8 mouse cellular contexts compared by ENCODE assay signal in genomic region chr7:82688736-82689135, GRCm38 (mm10). TPM values are rescaled to one million over a fixed set of nuclear protein-coding genes. Genes with fewer than 3 reads are reported as not detected.
DNase-seq lines count a peak whose midpoint lies in the region; ATAC-seq and TF ChIP-seq lines count a peak whose summit lies in the region.

No protein-coding gene starts in this region.

- H3K4me1 ChIP-seq in kidney, postnatal 0 days (replicated peaks; ENCODE audit: insufficient read depth, low read length): no peaks in the 10 kb centered on the region

- 0 out of 2 replicates have a peak, but pooled peaks have one; percentile 54 for ATAC-seq in kidney, postnatal 0 days (replicated peaks; ENCODE audit: low FRiP score, low read depth)
- no peak for ATAC-seq in inflammation-experienced regulatory T-cells, adult 6 months

- TF ChIP-seq CTCF in kidney, postnatal 0 days (IDR thresholded peaks at IDR 0.05; ENCODE audit: low read depth): no peak

- no peaks in the 10 kb centered on the region for H3K27me3 ChIP-seq in kidney, postnatal 0 days (ENCODE audit: insufficient read depth, low read length)

- H3K4me2 ChIP-seq in kidney, postnatal 0 days (ENCODE audit: low read length): no peak overlapping the region

- DNase-seq in layer of hippocampus, adult 11-12 months (ENCODE audit: low spot score): peak; percentile 55
- DNase-seq in layer of hippocampus, postnatal 14 days (ENCODE audit: low spot score in 2 of 2): no peak
- DNase-seq in ZHBTc4 (ENCODE audit: low read depth, low spot score): peak; percentile 35
- DNase-seq in fibroblast of lung, adult 2 months (ENCODE audit: low read depth): peak; percentile 42
- peak; percentile 75 for DNase-seq in kidney, postnatal 0 days (ENCODE audit: low spot score)
- DNase-seq in lung, postnatal 10 days: peak; percentile 68
- no peak for DNase-seq in thymus, postnatal 10 days (ENCODE audit: low spot score in 2 of 2)

- no peak overlapping the region for H3K9ac ChIP-seq in kidney, postnatal 0 days (ENCODE audit: low read depth, low read length)

- WGBS in kidney, postnatal 0 days: 40% methylated on average over 3 of the region's 3 CpGs

- no peak overlapping the region for H3K27ac ChIP-seq in kidney, postnatal 0 days

- H3K9me3 ChIP-seq in kidney, postnatal 0 days (replicated peaks; ENCODE audit: low read length): no peaks in the 10 kb centered on the region

- H3K36me3 ChIP-seq in kidney, postnatal 0 days (ENCODE audit: insufficient read depth, low read length): peaks cover 18% of the 10 kb centered on the region

- no peak overlapping the region for H3K4me3 ChIP-seq in kidney, postnatal 0 days (replicated peaks; ENCODE audit: low read depth, low read length)

RNA-seq across cellular contexts. Expression of gene Efl1, which starts 40.3 kb away (rescaled TPM):
- total RNA-seq in layer of hippocampus, postnatal 14 days (2021): 10 to 100 TPM; 17.0 to 19.7 TPM
- 15.9 and 16.8 TPM in 2 replicates for polyA plus RNA-seq in kidney, postnatal 0 days (2015; fragmentation: Nextera tagmentation; extraction: Ambion mirVana)
- 10 to 100 TPM; 33.2 to 48.4 (median 42.7) TPM for polyA plus RNA-seq in inflammation-experienced regulatory T-cells, adult 6 months (2017; shearing (Covaris generic))

RNA-seq across cellular contexts. Expression of gene Saxo2, which starts 40.4 kb away (rescaled TPM):
- 10 to 100 TPM in 1 of 2 experiments, 1 to 10 TPM in 1; 9.4 to 14.9 TPM for total RNA-seq in layer of hippocampus, postnatal 14 days (2021)
- polyA plus RNA-seq in kidney, postnatal 0 days (2015; fragmentation: Nextera tagmentation; extraction: Ambion mirVana): 6.8 and 8.0 TPM in 2 replicates
- not detected for polyA plus RNA-seq in inflammation-experienced regulatory T-cells, adult 6 months (2017; shearing (Covaris generic))

Comparison
In these comparisons a context has a peak if more than half of its experiments do, and no peak if none do; other contexts are left out.
1. DNase-seq: peak in layer of hippocampus, adult 11-12 months (single experiment), ZHBTc4 (single experiment), fibroblast of lung, adult 2 months (single experiment), kidney, postnatal 0 days (single experiment) and lung, postnatal 10 days (single experiment); none in layer of hippocampus, postnatal 14 days (0 of 2) and thymus, postnatal 10 days (0 of 2).